Mouse (Mus musculus) kidney, postnatal 0 days (tissue): ENCODE measurements around the gene Sorcs3. TPM values are rescaled to one million over a fixed set of nuclear protein-coding genes. Genes with fewer than 3 reads are reported as not detected.

Experiments
- ATAC-seq: fragments of 200-750 bp; cut with Nextera tagmentation; replicated peaks from 2 replicates; pipeline ENCODE4 v1.8.0; 2017; ENCODE audit warnings: low read depth, moderate number of reproducible peaks, moderate TSS enrichment, moderate library complexity; ENCODE audit not compliant: low FRiP score
- DNase-seq: peaks from one replicate; pipeline ENCODE4 v3.0.0-alpha.2; 2016; ENCODE audit warnings: low spot score
- H3K27ac ChIP-seq: fragments of 300-500 bp; sonication (generic); 2 replicates; pipeline ENCODE4 v1.5.1; 2014; ENCODE audit warnings: mild to moderate bottlenecking
- H3K27me3 ChIP-seq: fragments of 300-500 bp; sonication (generic); 2 replicates; pipeline ENCODE4 v1.6.1; 2014; ENCODE audit warnings: low read length, mixed read lengths; ENCODE audit not compliant: insufficient read depth
- H3K36me3 ChIP-seq: fragments of 300-500 bp; sonication (generic); 2 replicates; pipeline ENCODE4 v1.6.1; 2014; ENCODE audit warnings: low read length, mixed read lengths; ENCODE audit not compliant: insufficient read depth
- H3K4me1 ChIP-seq: fragments of 300-500 bp; sonication (generic); replicated peaks from 2 replicates; pipeline ENCODE4 v1.6.1; 2014; ENCODE audit warnings: antibody characterized with exemption, low read length, mixed read lengths; ENCODE audit not compliant: insufficient read depth
- H3K4me2 ChIP-seq: fragments of 300-500 bp; sonication (generic); 2 replicates; pipeline ENCODE4 v1.6.1; 2014; ENCODE audit warnings: mild to moderate bottlenecking, low read length, moderate library complexity, mixed read lengths
- H3K4me3 ChIP-seq: fragments of 300-500 bp; sonication (generic); replicated peaks from 2 replicates; pipeline ENCODE4 v1.5.1; 2014; ENCODE audit warnings: low read depth, low read length
- H3K9ac ChIP-seq: fragments of 300-500 bp; sonication (generic); 2 replicates; pipeline ENCODE4 v1.6.1; 2014; ENCODE audit warnings: low read depth, low read length
- H3K9me3 ChIP-seq: fragments of 300-500 bp; sonication (generic); replicated peaks from 2 replicates; pipeline ENCODE4 v1.6.1; 2016; ENCODE audit warnings: low read length, inconsistent platforms, mixed read lengths
- CTCF ChIP-seq: IDR thresholded peaks from 2 replicates; pipeline ENCODE4 v1.5.1; 2016; ENCODE audit warnings: antibody characterized with exemption, low read depth, mild to moderate bottlenecking, moderate library complexity
- WGBS: fragments of 180-500 bp; shearing (Covaris S2); extraction: QIAGEN DNeasy Blood & Tissue Kit; methylation state at CpG from one replicate; pipeline ENCODE4 v1.1.7; 2014; 5-methylcytosine and 5-hydroxymethylcytosine counted together
- polyA plus RNA-seq: library from polyadenylated mRNA; unstranded; fragments of >200 nt; fragmentation: Nextera tagmentation; extraction: Ambion mirVana; gene quantifications from 2 replicates; pipeline ENCODE4 v1.2.1, GENCODE M21; 2015

Sorcs3 gene
- polyA plus RNA-seq, 1 experiment from 2014 or later, result 0.93 TPM

GRCm38 (mm10) chr19:48237786-48238372 lies 32.1 kb downstream of the Sorcs3 start:
- H3K36me3 ChIP-seq, result no peaks in the 10 kb centered on the region
- no peak overlapping the region for H3K27ac ChIP-seq
- no peak overlapping the region for H3K4me2 ChIP-seq
- H3K27me3 ChIP-seq, result no peaks in the 10 kb centered on the region
- H3K4me3 ChIP-seq, result no peak overlapping the region
- no peak overlapping the region for H3K9ac ChIP-seq
- no peaks in the 10 kb centered on the region for H3K4me1 ChIP-seq
- DNase-seq (no peak), ATAC-seq (no peak)
- no peaks in the 10 kb centered on the region for H3K9me3 ChIP-seq
- 61% methylated on average over 13 of the region's 13 CpGs for WGBS
- TF ChIP-seq CTCF, result no peak

GRCm38 (mm10) chr19:48238391-48238790 lies 32.6 kb downstream of the Sorcs3 start:
- no peak overlapping the region for H3K4me2 ChIP-seq
- no peaks in the 10 kb centered on the region for H3K4me1 ChIP-seq
- H3K27me3 ChIP-seq, result no peaks in the 10 kb centered on the region
- H3K9me3 ChIP-seq, result no peaks in the 10 kb centered on the region
- ATAC-seq (no peak), DNase-seq (no peak)
- no peak for TF ChIP-seq CTCF
- no peak overlapping the region for H3K4me3 ChIP-seq
- H3K36me3 ChIP-seq, result no peaks in the 10 kb centered on the region
- H3K9ac ChIP-seq, result no peak overlapping the region
- H3K27ac ChIP-seq, result no peak overlapping the region
- WGBS, result 75% methylated on average over 9 of the region's 9 CpGs

DNA sequence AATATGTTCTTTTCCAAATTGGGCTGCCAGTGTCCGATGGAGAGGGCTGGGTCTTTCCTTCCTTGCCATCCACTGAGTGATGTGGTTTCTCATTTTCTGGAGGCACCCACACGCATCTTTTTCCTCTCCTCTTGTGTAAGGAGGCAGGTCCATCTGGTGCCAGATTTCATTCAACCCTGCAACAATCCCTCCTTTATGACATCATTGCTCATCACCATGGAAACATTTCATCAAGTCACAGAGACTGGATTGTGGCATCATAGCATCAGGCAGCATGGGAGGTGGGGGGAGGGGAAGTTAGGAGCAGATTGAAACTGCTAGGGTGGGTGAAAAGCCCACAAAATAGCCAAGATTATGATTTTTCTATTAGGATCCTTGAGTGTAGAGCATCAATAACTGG lies 35.1 kb downstream of the Sorcs3 start:
- H3K9me3 ChIP-seq, result no peaks in the 10 kb centered on the region
- TF ChIP-seq CTCF, result no peak
- no peak overlapping the region for H3K4me3 ChIP-seq
- no peaks in the 10 kb centered on the region for H3K4me1 ChIP-seq
- H3K27me3 ChIP-seq, result no peaks in the 10 kb centered on the region
- DNase-seq, result no peak
- ATAC-seq, result no peak
- H3K9ac ChIP-seq, result no peak overlapping the region
- 69% methylated on average over 2 of the region's 2 CpGs for WGBS
- no peaks in the 10 kb centered on the region for H3K36me3 ChIP-seq
- H3K27ac ChIP-seq, result no peak overlapping the region
- H3K4me2 ChIP-seq, result no peak overlapping the region

GRCm38 (mm10) chr19:48244036-48244435 lies 38.2 kb downstream of the Sorcs3 start:
- Histone ChIP-seq H3K9me3 (no peaks in the 10 kb centered on the region), H3K4me3 (no peak overlapping the region), H3K27ac (no peak overlapping the region), H3K9ac (no peak overlapping the region), H3K4me2 (no peak overlapping the region), H3K36me3 (no peaks in the 10 kb centered on the region), H3K4me1 (no peaks in the 10 kb centered on the region), H3K27me3 (no peaks in the 10 kb centered on the region)
- WGBS, result 58% methylated on average over 3 of the region's 3 CpGs
- TF ChIP-seq CTCF, result no peak
- DNase-seq (no peak), ATAC-seq (no peak)

DNA sequence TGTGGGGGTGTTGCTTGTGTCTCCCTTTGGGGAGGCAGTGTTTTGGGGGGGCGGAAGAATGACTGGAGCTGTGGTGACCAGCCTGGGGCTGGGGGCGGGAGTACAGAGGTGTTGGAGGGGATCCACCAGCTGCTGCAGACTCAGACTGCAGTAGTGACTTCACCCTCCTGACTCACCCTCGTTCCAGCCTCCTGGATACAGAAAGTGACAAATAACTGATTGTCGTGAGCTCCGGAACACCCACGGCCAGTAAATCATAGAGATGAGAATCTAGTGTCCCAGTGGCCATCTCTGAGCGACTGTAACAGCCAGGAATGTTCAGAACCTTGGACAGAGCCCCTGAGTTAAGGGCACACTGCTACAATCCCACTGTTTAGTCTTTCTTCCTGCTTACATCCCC lies 53.4 kb downstream of the Sorcs3 start:
- no peak overlapping the region for H3K27ac ChIP-seq
- no peak for TF ChIP-seq CTCF
- peak; percentile 67 for DNase-seq
- no peaks in the 10 kb centered on the region for H3K27me3 ChIP-seq
- H3K4me3 ChIP-seq, result no peak overlapping the region
- H3K4me1 ChIP-seq, result no peaks in the 10 kb centered on the region
- ATAC-seq, result no peak
- no peaks in the 10 kb centered on the region for H3K9me3 ChIP-seq
- H3K9ac ChIP-seq, result no peak overlapping the region
- no peak overlapping the region for H3K4me2 ChIP-seq
- 50% methylated on average over 7 of the region's 7 CpGs for WGBS
- no peaks in the 10 kb centered on the region for H3K36me3 ChIP-seq

- H3K27ac ChIP-seq, result no peak overlapping the region
Measured at GRCm38 (mm10) chr19:48260671-48261070, 54.8 kb downstream of the Sorcs3 start.

DNA sequence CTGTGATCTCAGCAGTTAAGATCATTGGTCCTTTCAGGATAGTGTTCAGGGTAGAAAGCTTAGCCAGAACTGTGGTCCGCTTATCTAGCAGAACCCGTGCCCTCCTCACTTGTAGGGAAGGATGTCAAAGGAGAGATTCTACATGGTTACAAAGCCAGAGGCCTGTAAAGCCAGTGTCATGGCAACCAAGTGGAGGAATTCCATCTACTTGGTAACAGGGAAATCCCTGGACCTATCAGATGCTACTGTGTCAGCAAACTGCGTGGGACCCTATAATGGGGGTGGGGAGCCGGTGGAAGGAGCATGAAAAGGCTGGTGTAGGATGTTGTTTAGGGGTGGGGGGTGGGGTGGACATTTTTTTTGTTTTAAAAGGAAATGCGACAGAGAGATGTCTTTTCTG lies 57.9 kb downstream of the Sorcs3 start:
- H3K27ac ChIP-seq, result no peak overlapping the region
- H3K36me3 ChIP-seq, result no peaks in the 10 kb centered on the region
- no peak overlapping the region for H3K9ac ChIP-seq
- ATAC-seq (no peak), DNase-seq (no peak)
- H3K4me2 ChIP-seq, result no peak overlapping the region
- H3K27me3 ChIP-seq, result no peaks in the 10 kb centered on the region
- no peaks in the 10 kb centered on the region for H3K9me3 ChIP-seq
- 86% methylated on average over 5 of the region's 5 CpGs for WGBS
- no peaks in the 10 kb centered on the region for H3K4me1 ChIP-seq
- TF ChIP-seq CTCF, result no peak
- no peak overlapping the region for H3K4me3 ChIP-seq

More at GRCm38 (mm10) chr19:48260671-48261070, 54.8 kb downstream of the Sorcs3 start:
- H3K36me3 ChIP-seq, result no peaks in the 10 kb centered on the region
- DNase-seq, result no peak
- no peak overlapping the region for H3K4me2 ChIP-seq
- no peak overlapping the region for H3K4me3 ChIP-seq
- H3K9me3 ChIP-seq, result no peaks in the 10 kb centered on the region
- no peaks in the 10 kb centered on the region for H3K27me3 ChIP-seq
- ATAC-seq, result no peak
- no peak for TF ChIP-seq CTCF
- no peak overlapping the region for H3K9ac ChIP-seq
- H3K4me1 ChIP-seq, result no peaks in the 10 kb centered on the region
- 90% methylated on average over 8 of the region's 8 CpGs for WGBS
